Comparison of ENCODE assay signal across 24 mouse cellular contexts in the genomic region with DNA sequence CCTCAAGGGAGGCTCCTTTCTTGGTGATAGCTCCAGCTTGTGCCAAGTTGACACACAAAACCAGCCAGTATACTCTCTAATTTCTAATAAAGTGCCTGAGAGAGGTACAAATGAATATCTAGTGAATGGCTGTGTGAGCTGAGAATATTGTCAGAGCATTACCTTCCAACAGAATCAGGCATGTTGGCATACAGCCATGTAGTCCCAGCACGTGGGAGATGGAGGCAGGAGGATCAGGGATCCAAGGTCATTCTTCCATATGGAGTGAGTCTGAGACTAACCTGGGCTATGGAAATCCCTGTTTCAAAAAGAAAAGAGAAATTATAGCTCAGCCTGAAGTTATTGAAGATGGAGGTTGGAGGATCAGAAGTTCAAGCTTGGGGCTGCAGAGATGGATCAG. TPM values are rescaled to one million over a fixed set of nuclear protein-coding genes. Genes with fewer than 3 reads are reported as not detected.
DNase-seq lines count a peak whose midpoint lies in the region; ATAC-seq and TF ChIP-seq lines count a peak whose summit lies in the region.
"Had no signal": no experiment of that assay in that cellular context is flagged by ENCODE, and none has a peak within 500 bp of the region (broad histone marks: within the 10 kb centered on the region; RNA-seq: fewer than 3 reads in every experiment).

No protein-coding gene starts in this region.

- H3K9ac ChIP-seq in kidney, embryonic 16.5 days (replicated peaks; ENCODE audit: low read length): no peak overlapping the region
- no peak overlapping the region for H3K9ac ChIP-seq in kidney, postnatal 0 days (ENCODE audit: low read depth, low read length)
- H3K9ac ChIP-seq: forebrain, postnatal 0 days; heart, embryonic 13.5 days; hindbrain, embryonic 14.5 days had no signal

- peak overlapping the region; percentile 24; the same call in 1 of the 2 replicates for H3K27ac ChIP-seq in kidney, adult 2 months (ENCODE audit: insufficient read depth, low read depth, low read length)
- no peak overlapping the region for H3K27ac ChIP-seq in kidney, embryonic 16.5 days (ENCODE audit: low read length)
- 0 out of 2 replicates have a peak overlapping the region, but pooled peaks have one; percentile 15 for H3K27ac ChIP-seq in kidney, postnatal 0 days
- H3K27ac ChIP-seq: forebrain, embryonic 10.5 days; gastrocnemius, adult 2 months; heart, adult 2 months; heart, embryonic 10.5 days; heart, embryonic 13.5 days; hindbrain, embryonic 14.5 days had no signal

- DNase-seq in kidney, adult 2 months: peak; percentile 73
- DNase-seq in kidney, postnatal 0 days (ENCODE audit: low spot score): no peak
- DNase-seq in kidney, postnatal 14 days: peak; percentile 59
- no peak for DNase-seq in cerebellum, postnatal 4 days (ENCODE audit: low spot score in 2 of 2)
- no peak for DNase-seq in cerebellum, adult 18-20 months
- DNase-seq: adrenal gland, adult 2 months; adrenal gland, postnatal 14 days; cerebellum, adult 11 months; cerebellum, adult 8-10 months; cerebellum, postnatal 36 days; forebrain, postnatal 0 days; gastrocnemius, adult 2 months; gastrocnemius, postnatal 14 days; heart, adult 2 months; heart, postnatal 14 days; heart, postnatal 4 days had no signal

- no peaks in the 10 kb centered on the region for H3K9me3 ChIP-seq in kidney, embryonic 16.5 days (ENCODE audit: low read length)
- H3K9me3 ChIP-seq in kidney, postnatal 0 days (replicated peaks; ENCODE audit: low read length): no peaks in the 10 kb centered on the region
- H3K9me3 ChIP-seq: forebrain, embryonic 10.5 days; heart, embryonic 10.5 days; heart, embryonic 13.5 days had no signal

- TF ChIP-seq POLR2A in kidney, adult 2 months (IDR thresholded peaks at IDR 0.05; ENCODE audit: low read depth, low read length): no peak

- no peaks in the 10 kb centered on the region for H3K27me3 ChIP-seq in kidney, adult 2 months (replicated peaks; ENCODE audit: control insufficient read depth, insufficient read depth, low read length)
- no peaks in the 10 kb centered on the region for H3K27me3 ChIP-seq in kidney, embryonic 16.5 days (ENCODE audit: insufficient read depth, low read length)
- no peaks in the 10 kb centered on the region for H3K27me3 ChIP-seq in kidney, postnatal 0 days (ENCODE audit: insufficient read depth, low read length)
- H3K27me3 ChIP-seq: heart, embryonic 13.5 days had no signal

- 31% methylated on average over 1 of the region's 1 CpGs for whole genome bisulfite sequencing in kidney, adult 2 months
- WGBS in kidney, embryonic 16.5 days: 44% methylated on average over 1 of the region's 1 CpGs
- 41% methylated on average over 1 of the region's 1 CpGs for WGBS in kidney, postnatal 0 days

- peaks cover 18% of the 10 kb centered on the region; the same call in 1 of the 2 replicates for H3K4me1 ChIP-seq in kidney, adult 2 months (ENCODE audit: control insufficient read depth, insufficient read depth, low read length)
- H3K4me1 ChIP-seq in kidney, embryonic 16.5 days (ENCODE audit: insufficient read depth, low read length): peaks cover 28% of the 10 kb centered on the region
- peaks cover 11% of the 10 kb centered on the region for H3K4me1 ChIP-seq in kidney, postnatal 0 days (replicated peaks; ENCODE audit: insufficient read depth, low read length)

- no peak overlapping the region for H3K4me2 ChIP-seq in kidney, embryonic 16.5 days (replicated peaks; ENCODE audit: low read depth, low read length)
- H3K4me2 ChIP-seq in kidney, postnatal 0 days (ENCODE audit: low read length): no peak overlapping the region
- H3K4me2 ChIP-seq: heart, embryonic 13.5 days; hindbrain, embryonic 14.5 days had no signal

- no peaks in the 10 kb centered on the region for H3K36me3 ChIP-seq in kidney, adult 2 months (ENCODE audit: control insufficient read depth, insufficient read depth, low read length)
- no peaks in the 10 kb centered on the region for H3K36me3 ChIP-seq in kidney, embryonic 16.5 days (ENCODE audit: insufficient read depth, low read length)
- no peaks in the 10 kb centered on the region for H3K36me3 ChIP-seq in kidney, postnatal 0 days (ENCODE audit: insufficient read depth, low read length)
- H3K36me3 ChIP-seq: forebrain, embryonic 10.5 days; heart, embryonic 10.5 days; heart, embryonic 13.5 days had no signal

- no peak for ATAC-seq in kidney, embryonic 16.5 days (ENCODE audit: low FRiP score, low TSS enrichment)
- ATAC-seq in kidney, postnatal 0 days (replicated peaks; ENCODE audit: low FRiP score, low read depth): no peak
- ATAC-seq: CD4-positive, CD25-positive, alpha-beta regulatory T cell, adult 4 months; forebrain, embryonic 14.5 days; forebrain, postnatal 0 days had no signal

- no peak overlapping the region for H3K4me3 ChIP-seq in kidney, adult 2 months (ENCODE audit: insufficient read depth, low read depth, low read length)
- no peak overlapping the region for H3K4me3 ChIP-seq in kidney, embryonic 16.5 days (ENCODE audit: low read length)
- H3K4me3 ChIP-seq in kidney, postnatal 0 days (replicated peaks; ENCODE audit: low read depth, low read length): no peak overlapping the region
- H3K4me3 ChIP-seq: forebrain, embryonic 10.5 days; gastrocnemius, adult 2 months; heart, adult 2 months; heart, embryonic 10.5 days; heart, embryonic 13.5 days had no signal

- TF ChIP-seq CTCF in kidney, adult 2 months (conservative IDR thresholded peaks at IDR 0.05; ENCODE audit: insufficient read depth, insufficient read length, low read depth, low read length): no peak
- no peak for TF ChIP-seq CTCF in kidney, postnatal 0 days (IDR thresholded peaks at IDR 0.05; ENCODE audit: low read depth)

RNA-seq across cellular contexts. Expression of gene Lrp6, which starts 32.5 kb away (rescaled TPM):
- polyA plus RNA-seq in kidney, adult 2 months (2012; rRNA removed): 39.6 and 46.0 TPM in 2 replicates
- 34.6 and 37.4 TPM in 2 replicates for polyA plus RNA-seq in kidney, embryonic 16.5 days (2015; fragmentation: Nextera tagmentation; extraction: Ambion mirVana)
- 32.4 and 35.3 TPM in 2 replicates for polyA plus RNA-seq in kidney, postnatal 0 days (2015; fragmentation: Nextera tagmentation; extraction: Ambion mirVana)

RNA-seq across cellular contexts. Expression of gene Mansc1, which starts 33.0 kb away (rescaled TPM):
- polyA plus RNA-seq in kidney, adult 2 months (2012; rRNA removed): 8.8 and 9.6 TPM in 2 replicates
- polyA plus RNA-seq in kidney, embryonic 16.5 days (2015; fragmentation: Nextera tagmentation; extraction: Ambion mirVana): 5.7 and 7.8 TPM in 2 replicates
- polyA plus RNA-seq in kidney, postnatal 0 days (2015; fragmentation: Nextera tagmentation; extraction: Ambion mirVana): 13.3 and 13.5 TPM in 2 replicates
- polyA plus RNA-seq: C2C12 had no signal

RNA-seq across cellular contexts. Expression of gene Borcs5, which starts 40.1 kb away (rescaled TPM):
- 14.5 and 15.1 TPM in 2 replicates for polyA plus RNA-seq in kidney, adult 2 months (2012; rRNA removed)
- polyA plus RNA-seq in kidney, embryonic 16.5 days (2015; fragmentation: Nextera tagmentation; extraction: Ambion mirVana): 16.2 and 18.5 TPM in 2 replicates
- polyA plus RNA-seq in kidney, postnatal 0 days (2015; fragmentation: Nextera tagmentation; extraction: Ambion mirVana): 20.0 and 20.1 TPM in 2 replicates

Comparison
In these comparisons a context has a peak if more than half of its experiments do, and no peak if none do; other contexts are left out.
1. DNase-seq: peak in kidney, adult 2 months (single experiment) and kidney, postnatal 14 days (single experiment); none in kidney, postnatal 0 days (single experiment), cerebellum, postnatal 4 days (0 of 2) and cerebellum, adult 18-20 months (0 of 2).